Mouse (Mus musculus) layer of hippocampus, adult 11-12 months (tissue): Measurements from ENCODE around the gene Cisd1.

Experiments
- DNase-seq: peaks from one replicate; pipeline ENCODE4 v3.0.0; 2022; ENCODE audit warnings: low spot score

The Cisd1 gene

GRCm38 (mm10) chr10:71348637-71349280, 4.0 kb upstream of the Cisd1 start:
- DNase-seq, result no peak

- DNase-seq, result no peak
Measured at GRCm38 (mm10) chr10:71347964-71348636, 3.3 kb upstream of the Cisd1 start.

- peak; percentile 100 for DNase-seq
Measured at GRCm38 (mm10) chr10:71347509-71347949, 2.8 kb upstream of the Cisd1 start, which contains the start of gene Ipmk. Ipmk (plus strand) TSS chr10:71347763.

- DNase-seq, result no peak
Measured at GRCm38 (mm10) chr10:71346722-71347508, 2.2 kb upstream of the Cisd1 start.

- no peak for DNase-seq
Measured at GRCm38 (mm10) chr10:71346106-71346505, 1.4 kb upstream of the Cisd1 start.

GRCm38 (mm10) chr10:71343567-71344265, 1.0 kb downstream of the Cisd1 start:
- DNase-seq, result no peak

- DNase-seq, result no peak
Measured at GRCm38 (mm10) chr10:71343130-71343529, 1.6 kb downstream of the Cisd1 start.

- DNase-seq, result no peak
Measured at GRCm38 (mm10) chr10:71342030-71342805, 2.5 kb downstream of the Cisd1 start.

GRCm38 (mm10) chr10:71341290-71341689, 3.5 kb downstream of the Cisd1 start:
- DNase-seq, result no peak

GRCm38 (mm10) chr10:71340195-71340594, 4.6 kb downstream of the Cisd1 start:
- DNase-seq, result no peak

GRCm38 (mm10) chr10:71339463-71339862, 5.3 kb downstream of the Cisd1 start:
- DNase-seq, result no peak

- no peak for DNase-seq
Measured at GRCm38 (mm10) chr10:71338156-71338905, 6.4 kb downstream of the Cisd1 start.

- no peak for DNase-seq
Measured at GRCm38 (mm10) chr10:71337733-71338132, 7.0 kb downstream of the Cisd1 start.

- DNase-seq, result no peak
Measured at GRCm38 (mm10) chr10:71332859-71333258, 11.9 kb downstream of the Cisd1 start.

- no peak for DNase-seq
Measured at GRCm38 (mm10) chr10:71332376-71332775, 12.4 kb downstream of the Cisd1 start.

- DNase-seq, result no peak
Measured at GRCm38 (mm10) chr10:71331908-71332307, 12.8 kb downstream of the Cisd1 start.

GRCm38 (mm10) chr10:71330070-71330469, 14.7 kb downstream of the Cisd1 start:
- no peak for DNase-seq

- DNase-seq, result no peak
Measured at GRCm38 (mm10) chr10:71329295-71329694, 15.5 kb downstream of the Cisd1 start.

- DNase-seq, result no peak
Measured at GRCm38 (mm10) chr10:71328870-71329269, 15.9 kb downstream of the Cisd1 start.

GRCm38 (mm10) chr10:71328382-71328781, 16.4 kb downstream of the Cisd1 start:
- no peak for DNase-seq

GRCm38 (mm10) chr10:71327386-71327785, 17.4 kb downstream of the Cisd1 start:
- no peak for DNase-seq
